Mouse (Mus musculus): Measurements from ENCODE around the gene D7Ertd443e. TPM values are rescaled to one million over a fixed set of nuclear protein-coding genes. Genes with fewer than 3 reads are reported as not detected.

D7Ertd443e gene
- polyA plus RNA-seq, 3 experiments from 2014 or later = not detected

- ATAC-seq = no peak
Measured at GRCm38 (mm10) chr7:134224741-134225612, 160.5 kb downstream of the D7Ertd443e start.

GRCm38 (mm10) chr7:134224421-134224740 is 161.1 kb downstream of the D7Ertd443e start:
- ATAC-seq = no peak

- no peak for ATAC-seq
Measured at GRCm38 (mm10) chr7:134223444-134224161, 161.9 kb downstream of the D7Ertd443e start.

Other genes starting within 250 kb of the D7Ertd443e start
- gene Adam12, start 153.5 kb downstream of the D7Ertd443e start, polyA plus RNA-seq (2017; shearing (Covaris generic)) = 1 to 10 TPM in 2 of 3 experiments, under 1 TPM in 1; 0.87 to 2.3 (median 1.6) TPM

All from inflammation-experienced regulatory T-cells, adult 6 months (primary cell).